Mouse (Mus musculus): Measurements from ENCODE around the gene Rlbp1. TPM values are rescaled to one million over a fixed set of nuclear protein-coding genes. Genes with fewer than 3 reads are reported as not detected.

Rlbp1 gene
- polyA plus RNA-seq (2012; rRNA removed) = 31.3 and 42.4 TPM in 2 replicates

- no peak for DNase-seq (ENCODE audit: extremely low spot score in 1 of 2, low spot score in 1 of 2)
Observed at GRCm38 (mm10) chr7:79386422-79387133, at the start of gene Rlbp1. Gene Rlbp1 (minus strand): TSS chr7:79387048.

GRCm38 (mm10) chr7:79428243-79428642 lies 41.4 kb upstream of the Rlbp1 start:
- DNase-seq (ENCODE audit: extremely low spot score in 1 of 2, low spot score in 1 of 2) = no peak

- no peak for DNase-seq (ENCODE audit: extremely low spot score in 1 of 2, low spot score in 1 of 2)
Observed at GRCm38 (mm10) chr7:79425804-79426203, 39.0 kb upstream of the Rlbp1 start.

- DNase-seq (ENCODE audit: extremely low spot score in 1 of 2, low spot score in 1 of 2) = no peak
Observed at GRCm38 (mm10) chr7:79422876-79423275, 36.0 kb upstream of the Rlbp1 start.

DNA sequence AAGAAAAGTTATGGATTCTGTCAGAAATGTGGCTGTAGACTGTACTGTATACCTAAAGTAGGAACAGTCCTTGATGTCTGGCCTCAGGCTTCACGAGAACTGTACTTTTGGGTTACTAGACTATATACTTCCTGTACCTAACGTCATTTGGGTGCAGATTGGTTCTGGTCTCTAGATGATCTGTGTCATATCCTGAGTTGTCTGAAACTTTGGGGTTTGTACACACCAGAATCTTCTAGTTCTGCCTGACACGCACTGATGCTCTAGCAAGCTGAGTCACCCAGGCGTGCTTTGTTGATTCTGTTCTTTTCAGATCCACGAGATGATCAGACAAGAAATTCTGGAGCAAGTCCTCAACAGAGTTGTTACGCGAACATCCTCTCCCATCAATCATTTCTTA lies 33.1 kb upstream of the Rlbp1 start:
- DNase-seq (ENCODE audit: extremely low spot score in 1 of 2, low spot score in 1 of 2) = no peak

- no peak for DNase-seq (ENCODE audit: extremely low spot score in 1 of 2, low spot score in 1 of 2)
Observed at GRCm38 (mm10) chr7:79414449-79415375, 27.9 kb upstream of the Rlbp1 start.

DNA sequence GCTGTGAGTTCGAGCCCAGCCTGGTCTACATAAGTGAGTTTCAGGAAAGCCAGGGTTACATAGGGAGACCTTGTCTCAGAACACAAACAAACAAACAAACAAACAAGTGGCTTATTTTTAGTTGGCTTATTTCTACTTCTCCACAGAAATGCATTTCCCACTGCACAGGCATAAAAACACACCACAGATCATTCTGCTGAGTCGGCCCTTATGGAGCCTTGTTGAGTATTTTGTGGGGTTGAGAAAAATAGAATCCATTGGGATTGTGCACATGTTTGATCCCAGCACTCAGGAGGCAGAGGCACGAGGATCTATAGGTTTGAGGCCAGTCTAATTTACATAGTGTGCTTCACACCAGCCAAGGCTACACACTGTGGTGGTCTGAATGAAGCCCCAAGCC lies 13.4 kb upstream of the Rlbp1 start:
- no peak for DNase-seq (ENCODE audit: extremely low spot score in 1 of 2, low spot score in 1 of 2)

GRCm38 (mm10) chr7:79398971-79399370 lies 12.1 kb upstream of the Rlbp1 start:
- no peak for DNase-seq (ENCODE audit: extremely low spot score in 1 of 2, low spot score in 1 of 2)

GRCm38 (mm10) chr7:79398426-79398825 lies 11.6 kb upstream of the Rlbp1 start:
- DNase-seq (ENCODE audit: extremely low spot score in 1 of 2, low spot score in 1 of 2) = no peak

GRCm38 (mm10) chr7:79397446-79397963 lies 10.7 kb upstream of the Rlbp1 start:
- no peak for DNase-seq (ENCODE audit: extremely low spot score in 1 of 2, low spot score in 1 of 2)

GRCm38 (mm10) chr7:79395186-79395585 lies 8.3 kb upstream of the Rlbp1 start:
- no peak for DNase-seq (ENCODE audit: extremely low spot score in 1 of 2, low spot score in 1 of 2)

DNA sequence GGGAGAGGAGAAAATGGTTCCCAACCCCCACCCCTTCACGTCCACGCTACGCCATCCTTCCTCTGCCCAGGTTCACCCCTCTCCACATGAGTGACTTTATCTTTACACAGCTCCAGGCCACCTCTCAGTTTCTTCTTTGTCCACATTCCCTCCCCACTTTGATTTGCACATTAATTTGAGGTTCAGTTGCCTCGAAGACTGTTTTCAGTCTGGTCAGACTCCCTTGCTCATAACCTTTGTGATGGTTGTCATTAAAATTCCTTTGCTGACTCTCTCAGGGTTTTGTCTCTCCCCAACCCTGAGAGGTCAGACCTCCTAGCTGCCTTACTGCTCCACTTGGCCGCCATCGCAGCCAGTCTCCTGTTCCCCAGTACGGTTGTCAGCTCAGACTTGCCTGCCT lies 7.8 kb upstream of the Rlbp1 start:
- no peak for DNase-seq (ENCODE audit: extremely low spot score in 1 of 2, low spot score in 1 of 2)

- DNase-seq (ENCODE audit: extremely low spot score in 1 of 2, low spot score in 1 of 2) = no peak
Observed at GRCm38 (mm10) chr7:79393924-79394323, 7.1 kb upstream of the Rlbp1 start.

DNA sequence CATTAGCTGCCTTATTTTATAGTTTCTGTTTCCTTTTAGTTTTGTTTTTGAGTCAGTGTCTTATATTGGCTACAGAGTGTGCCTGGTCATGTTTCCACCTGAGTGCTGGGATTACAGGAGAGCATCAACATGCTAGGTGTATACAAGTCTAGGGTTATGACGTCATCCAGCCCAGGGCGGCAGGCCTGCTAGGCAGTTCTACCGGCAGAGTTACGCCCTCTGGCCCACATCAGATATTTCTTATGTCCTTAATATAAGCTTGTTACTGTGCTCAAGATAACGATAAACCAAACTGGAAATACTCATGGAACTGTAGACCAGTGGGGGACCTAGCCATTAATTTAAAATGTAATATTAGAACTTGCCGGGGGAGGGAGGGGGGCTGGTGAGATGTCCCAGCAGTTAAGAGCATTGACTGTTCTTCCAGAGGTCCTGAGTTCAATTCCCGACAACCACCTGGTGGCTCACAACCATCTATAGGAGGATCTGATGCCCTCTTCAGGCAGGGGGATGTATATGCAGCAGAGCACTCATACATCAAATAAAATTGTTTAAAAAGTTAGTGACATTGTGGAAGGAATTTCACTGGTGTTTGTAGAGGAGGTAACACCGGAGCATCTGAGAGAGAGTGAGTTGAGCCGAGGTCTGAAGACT lies 6.1 kb upstream of the Rlbp1 start:
- DNase-seq (ENCODE audit: extremely low spot score in 1 of 2, low spot score in 1 of 2) = no peak

DNA sequence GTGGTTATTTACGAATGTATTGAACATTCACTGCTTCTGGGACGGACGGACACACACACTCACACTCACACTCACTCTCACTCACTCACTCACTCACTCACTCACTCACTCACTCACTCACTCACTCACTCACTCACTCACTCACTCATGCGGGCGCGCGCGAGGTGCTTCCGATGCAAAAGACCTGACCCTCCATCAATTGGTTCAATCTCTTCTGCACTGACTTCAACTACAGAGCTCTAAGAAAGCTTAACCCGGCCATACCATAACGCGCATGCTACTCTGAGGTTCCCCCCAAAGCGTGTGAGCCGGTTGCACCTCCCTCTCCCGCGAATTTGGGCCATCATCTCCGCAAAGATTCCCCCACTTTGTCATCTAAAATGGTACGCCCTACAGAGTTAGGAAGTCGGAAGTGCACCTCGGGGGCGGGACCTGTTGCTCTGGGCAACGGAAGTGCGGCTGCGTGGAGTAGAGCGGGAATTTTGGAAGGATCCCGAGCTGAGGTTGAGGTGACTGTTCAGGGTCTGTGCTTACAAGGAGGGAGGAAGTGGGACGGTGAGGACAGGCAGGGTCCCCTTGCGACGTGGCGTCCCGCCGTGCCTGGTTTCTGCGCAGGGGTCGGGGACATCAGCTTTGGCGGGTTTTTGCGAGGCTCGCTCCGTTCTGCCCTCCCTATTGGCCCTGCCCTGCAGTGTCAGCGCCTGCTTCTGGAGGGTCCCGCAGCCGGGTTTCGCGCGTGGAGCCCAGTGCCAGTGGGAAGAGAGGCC lies 5.2 kb upstream of the Rlbp1 start, which contains the start of gene Fanci:
Gene Fanci, plus strand, starts transcription at position 47 of the 767 bp plus-strand sequence.
- DNase-seq (ENCODE audit: extremely low spot score in 1 of 2, low spot score in 1 of 2) = peak; percentile 87 to 96

- no peak for DNase-seq (ENCODE audit: extremely low spot score in 1 of 2, low spot score in 1 of 2)
Observed at GRCm38 (mm10) chr7:79391471-79391870, 4.6 kb upstream of the Rlbp1 start.

- DNase-seq (ENCODE audit: extremely low spot score in 1 of 2, low spot score in 1 of 2) = no peak
Observed at GRCm38 (mm10) chr7:79390141-79390708, 3.4 kb upstream of the Rlbp1 start.

DNA sequence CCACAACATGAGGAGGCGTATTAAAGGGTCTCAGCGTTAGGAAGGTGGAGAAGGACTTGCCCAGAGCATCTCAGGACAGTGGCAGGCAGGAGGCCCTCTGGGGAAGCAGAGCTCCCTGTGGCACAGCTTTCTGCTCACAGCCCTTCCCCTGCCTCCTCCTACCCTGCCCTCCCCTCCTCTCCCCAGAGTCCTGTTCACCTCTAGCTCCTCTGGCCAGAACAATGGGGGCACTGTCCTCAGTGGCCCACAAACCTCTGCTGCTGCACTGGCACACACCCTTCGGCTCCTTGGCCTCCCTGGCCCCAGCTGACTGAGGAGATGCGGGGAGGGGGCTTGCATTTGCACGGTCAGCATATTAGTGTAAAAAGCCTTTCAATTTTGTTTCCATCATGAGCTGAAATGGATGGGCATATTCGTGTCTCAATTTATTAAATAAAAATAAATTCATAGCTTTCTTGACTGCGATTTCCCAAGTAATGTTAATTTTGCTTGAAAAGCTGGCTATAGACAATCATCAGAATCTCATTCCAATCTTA lies 1.9 kb upstream of the Rlbp1 start:
- DNase-seq (ENCODE audit: extremely low spot score in 1 of 2, low spot score in 1 of 2) = no peak

DNA sequence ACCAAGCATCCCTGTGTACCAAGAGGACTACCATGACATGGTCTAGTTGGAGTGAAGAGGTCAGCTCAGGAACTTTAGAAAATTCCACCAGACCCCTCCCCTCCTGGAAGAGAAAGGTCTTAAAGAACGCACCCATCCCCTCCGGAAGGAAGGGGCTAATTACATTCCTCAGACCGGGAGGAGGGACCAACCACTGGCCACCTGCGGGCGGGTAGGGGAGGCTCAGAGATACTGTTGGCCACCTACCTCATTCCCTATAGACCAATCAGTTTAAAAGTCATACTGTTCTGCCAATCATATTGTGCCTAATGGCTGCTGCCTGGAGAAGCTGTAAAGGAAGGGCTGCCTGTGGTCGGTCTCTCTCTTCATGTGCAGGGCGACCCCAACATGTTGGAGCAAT lies 1.1 kb upstream of the Rlbp1 start:
- DNase-seq (ENCODE audit: extremely low spot score in 1 of 2, low spot score in 1 of 2) = no peak

DNA sequence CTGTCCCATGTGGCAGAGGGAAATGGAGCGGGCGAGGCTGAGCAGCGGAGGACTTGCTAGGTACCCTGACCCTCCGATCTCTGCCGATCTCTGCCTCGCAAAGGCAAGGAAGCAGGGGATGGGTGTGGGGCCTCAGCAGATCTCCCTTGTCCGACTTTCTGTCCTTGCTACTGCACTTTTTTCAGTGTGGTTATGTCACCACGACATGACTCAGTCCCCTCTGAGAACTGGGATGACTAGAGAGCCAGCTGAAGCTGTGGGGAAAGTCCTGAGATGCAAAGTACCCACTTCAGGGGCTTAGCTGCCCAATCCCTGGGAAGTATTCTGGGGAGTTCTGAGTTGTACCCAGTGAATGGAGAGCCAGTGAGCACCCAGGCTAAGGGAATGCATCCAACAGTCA lies 292 bp upstream of the Rlbp1 start:
- DNase-seq (ENCODE audit: extremely low spot score in 1 of 2, low spot score in 1 of 2) = no peak
